Mouse (Mus musculus) forebrain, embryonic 10.5 days (tissue): ENCODE measurements around the gene Hspb2. TPM values are rescaled to one million over a fixed set of nuclear protein-coding genes. Genes with fewer than 3 reads are reported as not detected.

Experiments used
- DNase-seq: peaks from one replicate; pipeline ENCODE4 v3.0.0-alpha.2; 2017; ENCODE audit warnings: low spot score; ENCODE audit errors: extremely low spot score
- H3K27ac ChIP-seq: fragments of 300-500 bp; sonication (generic); 2 replicates; pipeline ENCODE4 v1.5.1; 2016; ENCODE audit warnings: mild to moderate bottlenecking
- H3K27me3 ChIP-seq: fragments of 300-500 bp; sonication (generic); 2 replicates; pipeline ENCODE4 v1.6.1; 2016; ENCODE audit warnings: mild to moderate bottlenecking; ENCODE audit not compliant: poor library complexity, severe bottlenecking
- H3K36me3 ChIP-seq: fragments of 300-500 bp; sonication (generic); replicated peaks from 2 replicates; pipeline ENCODE4 v1.6.1; 2016; ENCODE audit warnings: mild to moderate bottlenecking, moderate library complexity
- H3K4me1 ChIP-seq: fragments of 300-500 bp; sonication (generic); 2 replicates; pipeline ENCODE4 v1.6.1; 2016
- H3K4me3 ChIP-seq: fragments of 300-500 bp; sonication (generic); 2 replicates; pipeline ENCODE4 v1.5.1; 2016; ENCODE audit warnings: mild to moderate bottlenecking, moderate library complexity
- H3K9me3 ChIP-seq: fragments of 300-500 bp; sonication (generic); 2 replicates; pipeline ENCODE4 v1.6.1; 2016; ENCODE audit warnings: mild to moderate bottlenecking, moderate library complexity
- WGBS: fragments of 180-500 bp; shearing (Covaris S2); methylation state at CpG from one replicate; pipeline ENCODE4 v1.1.7; 2016; 5-methylcytosine and 5-hydroxymethylcytosine counted together
- polyA plus RNA-seq: library from polyadenylated mRNA; unstranded; fragments of >200 nt; fragmentation: Nextera tagmentation; extraction: Ambion mirVana; gene quantifications from 2 replicates; pipeline ENCODE4 v1.2.1, GENCODE M21; 2016

The Hspb2 gene
- polyA plus RNA-seq, 1 experiment from 2014 or later = 0.69 TPM

- DNase-seq = no peak
- Histone ChIP-seq H3K4me3 (no peak overlapping the region), H3K9me3 (no peaks in the 10 kb centered on the region), H3K36me3 (no peaks in the 10 kb centered on the region), H3K27ac (no peak overlapping the region), H3K4me1 (peaks cover 25% of the 10 kb centered on the region), H3K27me3 (peaks cover 37% of the 10 kb centered on the region)
- WGBS = 90% methylated on average over 3 of the region's 3 CpGs
These were observed 9.9 kb downstream of the Hspb2 start for GRCm38 (mm10) chr9:50742261-50742660.

GRCm38 (mm10) chr9:50740867-50741784 lies 11.0 kb downstream of the Hspb2 start:
- no peak for DNase-seq
- H3K27me3 ChIP-seq = peaks cover 25% of the 10 kb centered on the region
- WGBS = 93% methylated on average over 14 of the region's 14 CpGs
- H3K4me1 ChIP-seq = peaks cover 19% of the 10 kb centered on the region
- H3K9me3 ChIP-seq = no peaks in the 10 kb centered on the region
- no peak overlapping the region for H3K27ac ChIP-seq
- no peak overlapping the region for H3K4me3 ChIP-seq
- H3K36me3 ChIP-seq = no peaks in the 10 kb centered on the region

- peak within 1 kb of the TSS; percentile 52 for H3K4me3 ChIP-seq
- H3K27ac ChIP-seq = peak within 1 kb of the TSS; percentile 40
- WGBS = 16% methylated on average over 36 of the region's 36 CpGs
- no peaks in the 10 kb centered on the region for H3K36me3 ChIP-seq
- H3K27me3 ChIP-seq = peaks cover 14% of the 10 kb centered on the region
- H3K9me3 ChIP-seq = no peaks in the 10 kb centered on the region
- H3K4me1 ChIP-seq = peaks cover 18% of the 10 kb centered on the region
- peak; percentile 95 for DNase-seq
These were observed 13.0 kb downstream of the Hspb2 start, which contains the start of gene Dixdc1 for GRCm38 (mm10) chr9:50738914-50739870. Dixdc1 (minus strand) TSS chr9:50739517.

DNA sequence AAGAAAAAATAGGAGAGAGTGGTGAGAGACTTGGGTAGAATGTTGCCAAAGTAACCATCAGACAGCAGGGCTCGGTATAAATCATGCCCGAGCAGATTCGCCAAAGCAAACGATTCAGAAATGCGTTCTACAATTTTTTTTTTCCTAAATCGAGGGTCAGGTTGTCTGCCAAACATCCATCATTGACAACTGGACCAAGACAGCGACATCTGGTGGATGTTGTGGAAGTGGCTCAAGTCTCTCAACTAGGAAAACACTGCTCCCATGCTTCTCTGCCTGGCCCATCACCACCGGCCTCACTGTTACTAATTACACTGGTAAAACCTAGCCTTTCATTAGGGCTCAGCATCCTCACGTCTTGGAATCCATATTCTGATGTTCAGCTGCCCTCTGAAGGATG lies 17.2 kb downstream of the Hspb2 start:
- no peaks in the 10 kb centered on the region for H3K9me3 ChIP-seq
- 7% methylated on average over 9 of the region's 9 CpGs for WGBS
- peak; percentile 53 for DNase-seq
- no peaks in the 10 kb centered on the region for H3K36me3 ChIP-seq
- H3K27ac ChIP-seq = no peak overlapping the region
- H3K4me1 ChIP-seq = peaks cover 33% of the 10 kb centered on the region
- H3K4me3 ChIP-seq = no peak overlapping the region
- peaks cover 17% of the 10 kb centered on the region for H3K27me3 ChIP-seq

GRCm38 (mm10) chr9:50732560-50732959 lies 19.6 kb downstream of the Hspb2 start:
- Histone ChIP-seq H3K4me1 (peaks cover 30% of the 10 kb centered on the region), H3K27me3 (peaks cover 12% of the 10 kb centered on the region), H3K4me3 (no peak overlapping the region), H3K27ac (0 out of 2 replicates have a peak overlapping the region, but pooled peaks have one; percentile 6), H3K36me3 (no peaks in the 10 kb centered on the region), H3K9me3 (no peaks in the 10 kb centered on the region)
- no peak for DNase-seq
- 19% methylated on average over 4 of the region's 4 CpGs for WGBS

DNA sequence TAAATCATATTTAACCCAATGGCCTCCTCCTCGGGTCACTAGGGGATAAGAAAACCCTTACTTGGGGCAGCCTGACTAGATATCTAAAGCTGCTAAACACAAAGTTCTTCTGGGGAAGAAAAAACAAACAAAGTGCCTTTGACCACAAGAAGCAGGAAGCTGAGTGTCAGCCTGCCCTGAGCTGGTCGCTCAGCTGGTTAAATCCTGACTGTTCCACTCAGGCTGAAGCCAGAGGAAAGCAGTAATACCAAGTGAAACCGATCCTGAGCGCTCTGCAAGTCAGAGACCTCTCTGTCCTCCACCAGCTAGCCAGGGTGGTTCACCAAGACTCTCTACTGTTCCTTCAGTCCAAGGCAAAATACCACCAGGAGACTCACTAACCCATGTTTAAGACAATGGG lies 22.6 kb downstream of the Hspb2 start:
- peaks cover 10% of the 10 kb centered on the region; the same call in 1 of the 2 replicates for H3K27me3 ChIP-seq
- H3K27ac ChIP-seq = no peak overlapping the region
- H3K36me3 ChIP-seq = no peaks in the 10 kb centered on the region
- DNase-seq = no peak
- WGBS = 67% methylated on average over 4 of the region's 4 CpGs
- H3K4me1 ChIP-seq = peaks cover 56% of the 10 kb centered on the region
- H3K9me3 ChIP-seq = no peaks in the 10 kb centered on the region
- no peak overlapping the region for H3K4me3 ChIP-seq

GRCm38 (mm10) chr9:50727925-50728651 lies 24.1 kb downstream of the Hspb2 start:
- peak overlapping the region; percentile 70 for H3K4me3 ChIP-seq
- DNase-seq = peak; percentile 82
- H3K27me3 ChIP-seq = peaks cover 10% of the 10 kb centered on the region; the same call in 1 of the 2 replicates
- no peaks in the 10 kb centered on the region for H3K9me3 ChIP-seq
- H3K36me3 ChIP-seq = no peaks in the 10 kb centered on the region
- WGBS = under 1% methylated on average over 45 of the region's 45 CpGs
- H3K27ac ChIP-seq = peak overlapping the region; percentile 86
- peaks cover 60% of the 10 kb centered on the region for H3K4me1 ChIP-seq

GRCm38 (mm10) chr9:50727171-50727924 lies 24.8 kb downstream of the Hspb2 start:
- peak; percentile 48 for DNase-seq
- Histone ChIP-seq H3K9me3 (no peaks in the 10 kb centered on the region), H3K36me3 (peaks cover 2% of the 10 kb centered on the region), H3K4me3 (peak overlapping the region; percentile 70), H3K27ac (peak overlapping the region; percentile 86), H3K27me3 (peaks cover 10% of the 10 kb centered on the region; the same call in 1 of the 2 replicates), H3K4me1 (peaks cover 56% of the 10 kb centered on the region)
- 3% methylated on average over 30 of the region's 30 CpGs for WGBS

- H3K4me3 ChIP-seq = peak overlapping the region; percentile 70
- 36% methylated on average over 8 of the region's 8 CpGs for whole genome bisulfite sequencing
- DNase-seq = peak; percentile 40
- peaks cover 63% of the 10 kb centered on the region for H3K4me1 ChIP-seq
- H3K27me3 ChIP-seq = peaks cover 10% of the 10 kb centered on the region; the same call in 1 of the 2 replicates
- H3K27ac ChIP-seq = peak overlapping the region; percentile 86
- H3K36me3 ChIP-seq = peaks cover 6% of the 10 kb centered on the region
- no peaks in the 10 kb centered on the region for H3K9me3 ChIP-seq
These were observed 26.1 kb downstream of the Hspb2 start for GRCm38 (mm10) chr9:50725921-50726590.

- peaks cover 6% of the 10 kb centered on the region for H3K36me3 ChIP-seq
- DNase-seq = no peak
- peak overlapping the region; percentile 60; the same call in 1 of the 2 replicates for H3K27ac ChIP-seq
- H3K27me3 ChIP-seq = peaks cover 5% of the 10 kb centered on the region; the same call in 1 of the 2 replicates
- 43% methylated on average over 3 of the region's 3 CpGs for WGBS
- no peaks in the 10 kb centered on the region for H3K9me3 ChIP-seq
- no peak overlapping the region for H3K4me3 ChIP-seq
- peaks cover 66% of the 10 kb centered on the region for H3K4me1 ChIP-seq
These were observed 27.4 kb downstream of the Hspb2 start for GRCm38 (mm10) chr9:50724661-50725330.
